Mouse (Mus musculus): Measurements from ENCODE around the gene 1700025G04Rik.

1700025G04Rik gene

DNA sequence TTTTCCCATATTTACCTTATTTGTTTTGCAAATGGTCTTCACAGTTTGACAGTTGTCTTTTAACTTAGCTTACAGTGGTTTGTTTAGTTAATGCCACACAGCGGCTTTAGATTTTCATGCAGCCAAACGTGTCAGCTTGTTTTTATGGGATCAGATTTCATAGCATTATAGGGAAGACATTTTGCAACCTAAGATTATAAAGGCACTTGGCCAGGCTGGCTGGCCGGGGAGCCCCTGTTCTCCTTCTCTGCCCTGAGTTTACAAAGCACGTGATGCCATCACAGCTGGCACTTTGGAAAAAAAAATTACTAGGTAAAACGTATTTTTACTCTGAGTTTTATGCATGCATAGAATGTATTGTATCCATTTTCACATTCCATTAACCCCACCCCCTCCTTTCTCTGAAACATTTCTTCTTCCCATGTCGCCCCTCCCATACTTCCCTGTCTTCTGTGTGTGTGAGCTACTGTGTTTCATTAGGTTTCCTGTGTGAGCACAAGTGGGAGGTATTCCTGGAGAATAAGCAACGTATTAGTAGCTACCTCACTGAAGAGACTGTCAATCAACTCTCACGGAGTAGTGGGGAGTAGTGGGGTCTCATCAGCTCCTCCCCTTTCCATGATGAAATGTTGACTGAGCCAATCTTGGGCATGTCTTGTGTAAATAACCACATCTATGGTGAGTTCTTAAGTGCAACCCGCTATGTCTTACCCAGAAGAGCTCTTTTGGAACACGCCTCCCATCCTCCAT, 93.8 kb downstream of the 1700025G04Rik start:
- no peak for DNase-seq (ENCODE audit: low spot score)

DNA sequence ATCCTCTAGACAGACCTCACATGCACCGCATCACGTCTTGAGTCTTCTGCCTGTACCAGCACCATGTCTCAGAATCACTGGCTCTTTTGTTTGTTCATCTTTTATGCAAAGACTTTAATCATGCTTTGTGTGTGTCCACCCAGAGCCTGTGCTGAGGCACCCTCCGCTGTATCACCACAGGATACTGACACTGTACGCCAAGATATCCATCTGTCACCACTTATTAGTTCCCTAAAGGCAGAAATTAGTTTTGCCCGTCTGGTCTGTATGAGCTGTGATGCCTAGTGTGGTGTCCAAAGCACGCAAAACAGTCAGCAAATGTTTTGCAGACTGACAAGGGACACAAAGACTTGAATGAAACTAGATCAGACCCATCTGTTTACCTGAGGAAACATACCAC, 95.7 kb downstream of the 1700025G04Rik start:
- DNase-seq (ENCODE audit: low spot score) = no peak

DNA sequence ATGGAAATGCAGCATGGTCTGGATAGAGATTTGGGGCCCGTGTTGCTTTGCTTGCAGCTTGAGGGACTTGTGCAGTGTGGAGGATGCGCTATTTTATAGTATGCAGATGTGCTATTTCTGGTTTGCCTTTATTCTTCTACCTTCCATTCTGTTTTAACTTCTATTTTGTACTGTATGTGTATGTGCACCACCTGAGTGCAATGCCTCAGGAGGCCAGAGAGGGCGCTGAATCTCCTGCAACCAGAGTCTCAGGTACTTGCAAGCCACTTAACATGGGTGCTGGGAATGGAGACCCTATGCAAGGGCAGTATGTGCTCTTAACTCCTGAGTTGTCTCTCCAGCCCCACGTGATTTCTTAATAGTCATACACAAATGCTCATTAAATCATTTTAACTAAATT, 98.4 kb downstream of the 1700025G04Rik start:
- no peak for DNase-seq (ENCODE audit: low spot score)

DNA sequence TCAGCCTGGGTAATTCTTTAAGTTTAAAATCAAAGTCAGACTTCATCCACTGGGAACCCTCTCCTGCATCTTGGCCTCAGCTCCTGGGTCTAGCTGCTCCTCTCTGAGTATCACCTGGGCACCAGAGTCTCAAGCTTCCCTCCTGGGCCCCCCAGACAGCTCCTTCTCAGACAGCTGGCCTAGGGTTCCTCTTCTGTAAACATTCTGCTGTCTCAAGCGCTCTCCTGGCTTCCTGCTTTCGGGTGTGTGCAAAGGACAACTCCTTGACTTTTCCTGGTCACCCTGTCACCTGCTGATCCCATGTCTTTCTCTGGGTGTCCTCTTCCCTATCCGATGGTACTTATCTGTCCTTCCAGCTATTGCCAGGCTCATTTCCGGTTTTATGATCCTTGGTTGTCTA, 99.3 kb downstream of the 1700025G04Rik start:
- DNase-seq (ENCODE audit: low spot score) = no peak

DNA sequence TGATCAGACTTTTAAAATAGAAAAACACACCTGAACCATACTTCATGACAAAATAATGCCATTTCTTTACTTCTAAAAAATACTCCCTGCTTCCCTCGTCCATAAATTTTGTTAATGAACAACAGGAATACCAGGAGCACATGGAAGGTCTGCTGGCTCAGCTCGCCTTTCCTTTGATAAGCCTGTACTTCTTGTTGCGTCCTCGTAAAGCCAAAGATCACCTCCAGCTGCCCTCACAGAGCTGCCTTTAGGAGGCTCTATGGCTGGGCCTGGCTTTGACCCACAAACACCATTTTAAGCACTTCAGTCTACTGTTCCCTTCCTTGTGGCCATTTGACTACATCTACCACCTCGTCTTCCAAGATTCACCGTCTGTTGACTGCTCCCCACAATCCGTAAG, 101.2 kb downstream of the 1700025G04Rik start:
- DNase-seq (ENCODE audit: low spot score) = no peak

DNA sequence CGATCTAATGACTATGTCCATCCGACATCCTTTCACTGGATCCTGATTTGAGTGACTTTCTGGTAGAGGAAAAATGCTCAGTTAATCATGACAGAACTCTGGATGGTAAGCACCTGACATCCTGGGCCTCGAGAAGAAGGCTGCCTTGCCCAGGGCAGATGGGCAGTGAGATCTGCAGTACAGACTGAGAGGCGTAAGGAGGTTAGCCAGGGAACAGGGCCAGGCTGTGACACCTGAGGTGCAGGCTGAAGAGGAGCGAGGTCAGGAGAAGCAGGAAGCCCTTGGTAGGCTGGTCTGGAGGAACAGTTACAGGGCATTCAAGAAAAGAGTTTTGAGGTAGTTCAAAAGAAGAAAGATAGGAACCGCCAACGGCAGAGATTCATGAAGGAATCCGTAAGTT, 101.9 kb downstream of the 1700025G04Rik start:
- no peak for DNase-seq (ENCODE audit: low spot score)

DNA sequence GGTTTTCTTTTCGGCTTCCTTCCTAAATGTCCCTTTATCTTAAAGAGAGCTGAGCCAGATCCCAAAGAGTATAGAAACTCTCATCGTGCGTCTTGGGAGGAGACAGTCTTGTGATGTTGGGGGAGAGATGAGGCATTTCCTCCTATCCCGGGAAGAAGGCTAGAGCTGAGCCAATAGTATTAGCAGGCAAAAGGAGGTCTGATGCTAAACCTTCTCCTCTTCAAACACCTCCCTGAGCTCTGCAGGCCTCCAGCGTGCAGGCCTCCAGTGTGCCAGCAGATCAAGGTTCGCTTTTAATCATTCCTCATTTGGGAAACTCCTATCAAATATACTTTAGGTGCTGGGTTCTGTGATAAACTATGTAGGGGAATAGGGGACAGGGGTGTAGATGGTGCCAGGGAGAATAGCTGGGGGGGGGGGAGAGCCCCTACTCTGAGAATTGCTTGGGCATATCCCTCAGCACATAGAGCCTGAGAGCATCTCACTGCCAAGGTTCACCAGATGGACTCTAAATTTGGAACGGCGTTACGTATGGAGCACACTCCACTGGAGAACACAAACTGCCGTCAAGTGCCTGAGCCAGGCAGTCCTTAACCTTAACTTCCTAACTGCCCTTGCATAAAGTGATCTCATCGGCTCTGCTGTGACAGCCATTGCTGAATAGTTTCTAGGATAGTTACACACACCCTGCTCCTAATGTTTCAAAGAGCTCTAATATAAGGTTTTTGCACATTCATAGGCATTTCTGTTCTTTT, 103.7 kb downstream of the 1700025G04Rik start:
- no peak for DNase-seq (ENCODE audit: low spot score)

DNA sequence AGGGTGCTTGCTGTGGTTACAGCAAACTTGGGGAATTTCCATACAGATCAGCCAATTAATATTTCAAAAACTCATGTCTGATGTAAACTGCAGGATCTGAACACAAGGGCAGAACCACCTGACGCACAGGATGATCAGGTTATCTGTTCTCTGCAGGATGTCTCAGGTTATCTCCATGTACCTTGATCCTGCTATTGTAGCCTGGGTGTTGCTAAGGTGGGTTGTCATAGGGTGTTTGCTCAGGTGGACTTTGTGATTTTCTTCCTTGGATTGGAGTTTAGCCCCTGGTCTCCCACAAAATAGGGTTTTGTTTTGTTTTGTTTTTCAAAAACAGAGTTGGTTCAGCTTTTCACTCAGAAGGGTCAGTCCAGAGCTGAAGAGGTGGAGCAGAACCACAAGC, 104.9 kb downstream of the 1700025G04Rik start:
- DNase-seq (ENCODE audit: low spot score) = no peak

DNA sequence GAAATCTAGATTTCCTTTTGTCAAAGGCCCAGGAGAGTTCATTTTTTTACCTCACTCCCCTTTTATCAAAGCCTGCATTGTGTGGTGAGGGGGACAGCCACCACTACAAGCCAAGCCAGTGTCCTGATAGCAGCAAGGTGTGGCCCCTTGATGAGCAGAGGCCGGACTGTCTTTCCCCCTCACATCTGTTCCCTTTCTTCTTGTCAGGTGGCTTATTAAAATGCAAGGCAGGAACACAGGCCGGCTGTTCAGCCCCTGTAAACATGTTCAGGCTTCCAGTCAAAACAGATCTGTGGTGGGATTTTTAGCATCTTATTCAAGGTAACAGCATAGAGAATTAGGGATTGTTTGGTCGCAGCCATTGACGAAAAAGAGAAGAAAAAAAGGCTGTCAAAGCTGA, 105.9 kb downstream of the 1700025G04Rik start:
- DNase-seq (ENCODE audit: low spot score) = no peak

DNA sequence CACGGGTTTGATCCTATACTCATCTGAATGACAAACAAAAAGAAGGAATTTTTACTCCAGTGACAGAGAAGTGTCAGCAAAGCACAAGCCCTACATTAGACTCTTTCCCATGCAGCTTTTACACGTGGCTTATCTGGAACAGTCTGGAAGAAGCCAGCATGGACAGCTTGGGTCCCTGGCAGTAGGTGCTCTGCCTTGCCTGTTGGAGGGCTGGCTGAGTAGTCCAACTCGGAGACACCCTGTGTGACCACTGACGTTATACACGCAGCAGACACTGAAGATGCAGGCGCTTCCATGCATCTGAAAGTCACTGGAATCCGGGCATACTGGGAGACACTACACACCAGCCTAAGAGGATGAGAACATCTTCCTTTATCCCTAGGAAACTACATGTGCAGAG, 109.4 kb downstream of the 1700025G04Rik start:
- no peak for DNase-seq (ENCODE audit: low spot score)

DNA sequence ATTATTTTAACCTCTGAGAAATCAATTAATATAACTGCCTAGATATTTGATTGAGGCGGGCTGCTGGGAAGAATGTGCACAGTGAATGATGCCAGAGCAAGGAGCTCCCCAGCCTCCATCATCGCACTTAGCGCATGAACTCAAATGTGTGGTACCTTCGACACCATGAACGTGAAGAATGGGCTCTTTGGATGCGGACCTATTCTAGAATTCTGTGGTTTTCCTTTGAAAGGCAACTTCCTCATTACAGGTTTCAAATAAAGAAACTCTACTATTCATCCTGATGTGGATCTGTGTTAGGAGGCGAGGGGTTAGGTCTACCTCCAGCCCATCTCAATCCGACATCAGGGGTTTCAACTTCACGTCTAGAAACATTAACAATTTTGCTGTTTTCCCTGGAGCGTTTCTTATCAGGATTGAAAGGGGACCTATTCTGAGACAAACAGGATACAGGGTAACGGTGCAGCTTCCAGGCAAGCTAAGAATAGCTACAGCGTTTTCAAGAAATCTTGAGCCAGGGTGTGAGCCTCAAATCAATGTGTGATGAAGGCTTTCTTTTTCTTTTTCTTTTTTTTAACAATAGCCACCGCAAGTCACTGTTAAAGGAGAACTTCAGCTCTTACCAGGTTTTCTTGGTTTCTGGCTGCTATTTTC, 110.0 kb downstream of the 1700025G04Rik start:
- no peak for DNase-seq (ENCODE audit: low spot score)

DNA sequence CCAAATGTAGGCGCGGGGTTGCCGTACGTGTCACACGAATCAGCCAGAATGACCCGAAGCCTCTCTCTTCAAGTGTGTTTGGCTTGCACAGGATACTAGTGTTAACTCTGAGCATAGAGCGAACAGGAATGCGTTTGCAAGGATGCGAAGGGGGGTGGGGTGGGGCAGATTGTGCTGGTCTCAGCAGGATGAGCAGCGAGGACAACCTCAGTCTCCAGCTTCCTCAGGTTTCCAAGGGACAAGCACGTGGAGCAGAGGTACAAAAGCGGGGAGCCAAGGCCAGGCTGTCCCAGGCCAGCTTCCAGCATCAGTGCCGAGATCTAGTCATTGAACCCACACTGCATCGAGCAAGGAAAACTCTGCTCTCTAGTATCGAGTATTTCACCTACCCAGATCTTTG, 111.2 kb downstream of the 1700025G04Rik start:
- DNase-seq (ENCODE audit: low spot score) = no peak

DNA sequence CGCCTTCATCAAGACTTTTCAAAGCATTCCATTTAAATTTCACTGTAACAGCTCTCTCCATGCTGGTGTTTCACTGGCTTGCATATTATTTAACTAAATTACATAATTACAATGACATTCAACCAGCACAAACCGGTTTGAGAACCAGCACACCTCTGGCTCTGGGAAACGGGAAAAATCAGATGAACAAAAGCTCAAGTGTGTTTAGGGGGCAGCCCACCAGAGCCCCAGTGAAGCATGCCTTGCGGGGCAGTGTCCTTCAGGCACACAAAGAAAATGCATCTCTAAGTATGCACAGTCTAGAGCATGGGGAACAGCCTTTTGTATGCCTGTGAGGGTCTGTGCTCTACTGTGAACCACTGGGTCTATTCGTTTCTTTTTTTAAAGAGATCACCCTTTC, 112.3 kb downstream of the 1700025G04Rik start:
- no peak for DNase-seq (ENCODE audit: low spot score)

DNA sequence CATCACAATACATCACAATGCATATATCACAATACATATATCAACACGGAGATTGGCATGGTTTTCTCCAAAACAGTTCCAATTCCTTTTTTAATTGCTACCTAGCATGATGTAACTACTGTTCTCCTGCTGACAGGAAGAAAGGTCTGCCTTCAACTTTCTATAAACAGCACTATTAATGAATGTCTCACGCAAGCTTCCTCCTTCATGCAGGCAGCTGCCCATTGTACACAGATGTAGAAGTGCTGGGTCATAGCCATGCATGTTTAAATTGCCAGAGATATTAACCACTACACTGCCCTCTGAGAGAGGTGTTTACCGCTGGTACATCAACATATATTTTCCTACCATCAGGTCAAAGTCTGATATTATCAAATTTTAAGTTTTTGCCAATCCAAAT, 113.1 kb downstream of the 1700025G04Rik start:
- no peak for DNase-seq (ENCODE audit: low spot score)

DNA sequence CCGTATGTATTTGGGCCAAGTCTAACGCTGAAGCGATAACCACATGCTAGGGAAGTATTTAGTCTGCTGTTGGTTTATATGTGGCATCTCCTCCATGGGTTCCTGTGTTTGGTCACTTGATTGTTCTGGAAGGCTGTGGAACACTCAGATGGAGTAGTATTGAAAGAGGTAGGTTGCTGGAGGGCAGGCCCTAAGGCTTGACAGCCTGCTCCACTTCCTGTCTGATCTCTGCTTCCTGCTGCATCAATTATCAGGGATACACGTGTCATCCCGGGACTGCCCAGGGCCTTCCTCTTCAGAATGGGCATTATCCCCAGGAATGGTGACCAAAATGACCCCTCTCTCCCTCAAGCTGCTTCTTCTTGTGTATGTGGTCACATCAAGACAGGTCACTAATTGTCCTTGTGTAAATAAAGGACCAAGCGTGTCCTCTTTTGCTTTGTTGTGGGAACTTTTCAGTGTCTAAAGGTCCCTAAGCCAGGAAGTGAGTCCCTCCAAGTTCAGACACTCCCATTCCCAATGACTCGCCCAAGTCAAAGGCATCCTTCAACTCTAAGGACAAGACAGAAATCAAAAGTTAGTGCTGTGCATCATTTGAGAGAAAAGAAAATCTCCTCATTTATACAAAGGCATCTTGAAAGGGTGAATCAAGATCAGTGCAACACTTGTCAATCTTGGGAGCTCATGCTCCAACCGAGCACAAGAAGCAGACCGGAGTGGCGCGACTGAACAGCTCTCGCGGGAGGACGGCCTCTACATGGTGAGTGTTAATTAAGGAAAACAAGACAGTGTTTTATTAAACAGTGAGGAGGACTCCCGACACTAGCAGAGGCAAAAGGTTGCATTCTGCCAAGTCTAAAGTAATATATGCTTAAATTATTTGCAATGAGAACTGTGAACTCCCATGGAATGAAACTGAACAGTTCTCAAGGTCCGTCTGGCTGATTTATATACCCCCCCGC, 114.2 kb downstream of the 1700025G04Rik start:
- DNase-seq (ENCODE audit: low spot score) = no peak

DNA sequence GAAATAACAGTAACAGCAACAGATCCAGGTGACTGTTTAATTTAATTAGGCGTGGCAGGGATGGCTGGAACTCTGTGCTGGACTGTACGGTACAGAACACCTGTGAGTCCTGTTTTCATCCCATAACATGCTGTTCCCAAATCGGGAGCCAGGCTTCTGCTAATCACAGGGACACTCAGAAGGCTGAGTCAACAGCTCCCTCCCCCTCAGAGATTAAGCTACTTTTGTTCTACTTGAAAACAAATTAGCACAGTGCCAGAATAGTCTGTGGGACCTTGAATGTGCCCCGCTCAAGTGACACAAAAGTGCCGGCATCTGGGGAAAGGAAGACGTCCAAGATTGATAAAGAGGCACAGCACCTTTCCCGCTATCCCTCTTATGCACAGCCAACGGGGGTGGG, 115.0 kb downstream of the 1700025G04Rik start:
- DNase-seq (ENCODE audit: low spot score) = no peak

DNA sequence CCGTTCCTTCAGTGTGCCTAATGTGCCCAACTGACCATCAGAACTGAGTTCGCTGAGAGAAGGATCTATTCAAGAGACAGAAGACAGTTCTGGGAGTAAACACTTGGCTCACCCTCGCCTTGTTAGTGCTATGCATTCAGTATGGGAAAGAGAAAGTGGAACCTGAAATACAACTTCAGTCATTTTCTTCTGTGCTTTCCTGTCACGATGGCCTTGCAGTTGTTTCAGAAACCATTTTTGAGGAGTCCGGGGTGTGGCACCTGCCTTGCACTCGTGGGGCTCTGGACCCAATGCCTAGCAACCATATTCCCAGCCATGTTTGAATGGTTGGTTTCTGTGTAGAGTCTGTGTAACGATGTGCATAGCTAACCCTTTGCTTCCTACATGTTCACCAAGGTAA, 115.5 kb downstream of the 1700025G04Rik start:
- no peak for DNase-seq (ENCODE audit: low spot score)

DNA sequence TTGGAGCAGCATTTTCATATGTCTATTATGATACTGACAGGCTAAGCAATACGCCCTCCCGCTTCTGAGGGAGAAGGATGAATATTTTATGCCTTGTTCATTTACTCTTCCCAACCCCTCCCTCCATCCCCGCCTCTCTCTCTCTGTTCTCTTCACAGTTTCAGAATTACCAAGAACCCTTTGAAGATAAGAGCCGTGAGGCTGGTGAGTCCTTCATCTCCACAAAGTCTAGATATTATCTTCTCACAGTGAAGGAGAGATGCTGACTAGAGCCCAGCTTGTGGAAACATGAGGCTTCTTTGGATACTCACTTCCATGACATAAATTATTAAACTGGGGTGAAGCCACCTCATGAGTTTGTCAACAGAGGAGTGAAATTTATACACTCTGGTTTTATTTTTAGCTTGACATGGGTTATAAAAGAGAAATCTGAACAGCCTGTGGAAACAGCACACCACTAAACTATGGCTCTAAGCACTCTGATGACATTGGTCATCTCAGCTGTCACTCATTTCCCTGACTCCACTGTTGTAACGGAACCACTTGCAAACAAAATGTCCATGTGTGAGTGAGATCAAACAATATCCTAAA, 116.7 kb downstream of the 1700025G04Rik start:
- DNase-seq (ENCODE audit: low spot score) = no peak

DNA sequence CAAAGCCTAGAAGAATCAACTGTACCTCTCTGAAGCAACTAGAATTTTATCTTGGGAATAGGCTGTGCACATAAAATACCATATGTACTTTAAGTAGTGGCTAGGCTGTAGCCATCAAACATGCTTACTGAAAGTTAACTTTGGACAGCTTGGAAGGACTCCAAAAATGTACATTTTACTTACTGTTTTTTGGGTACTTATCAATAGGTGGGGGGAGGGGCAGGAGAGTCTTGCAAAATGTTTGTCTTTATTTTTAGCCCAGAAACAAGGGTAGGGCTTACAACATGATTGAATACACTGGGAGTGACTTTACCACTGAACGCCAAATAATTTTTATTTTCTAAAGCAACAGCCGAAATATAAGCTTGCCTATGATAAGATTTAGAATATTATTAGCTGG, 118.3 kb downstream of the 1700025G04Rik start:
- no peak for DNase-seq (ENCODE audit: low spot score)

DNA sequence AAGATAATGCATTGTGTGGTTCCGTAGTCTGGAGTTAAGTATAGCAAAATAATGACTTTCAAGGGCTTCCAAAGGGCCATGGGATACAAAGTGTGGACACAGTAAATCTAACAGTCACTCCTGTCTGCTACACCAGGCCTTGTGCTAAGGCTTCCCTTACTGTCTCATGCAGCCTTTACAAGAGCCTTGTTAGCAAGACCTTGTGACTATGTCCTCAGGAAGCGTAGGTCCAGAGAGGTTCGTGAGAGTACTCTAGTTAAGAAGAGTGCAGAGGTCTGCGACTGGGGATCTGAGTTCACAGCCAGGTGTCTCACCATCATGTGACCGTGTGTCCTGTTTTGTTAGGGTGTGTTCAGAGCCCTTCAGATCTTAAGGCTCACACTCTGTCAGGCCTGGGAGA, 121.8 kb downstream of the 1700025G04Rik start:
- no peak for DNase-seq (ENCODE audit: low spot score)

DNA sequence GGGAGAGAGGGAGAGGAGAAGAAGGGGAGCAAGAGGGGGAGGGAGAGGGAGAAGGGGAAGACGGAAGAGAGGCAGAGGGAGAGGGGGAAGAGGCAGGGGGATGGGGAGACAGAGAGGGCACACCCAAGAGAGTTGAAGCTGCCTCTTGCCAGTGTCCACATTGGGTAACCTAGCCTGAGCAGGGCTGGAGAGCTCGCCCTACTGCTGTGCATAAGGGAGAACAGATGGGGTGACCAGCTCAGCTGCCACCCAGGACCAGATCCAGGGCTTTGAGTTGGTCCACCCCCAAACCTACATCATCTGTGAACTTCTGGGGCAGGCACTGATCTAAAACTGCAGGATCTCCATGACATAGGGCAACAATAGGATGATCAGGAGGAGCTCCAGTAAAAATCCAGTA, 125.1 kb downstream of the 1700025G04Rik start:
- no peak for DNase-seq (ENCODE audit: low spot score)

DNA sequence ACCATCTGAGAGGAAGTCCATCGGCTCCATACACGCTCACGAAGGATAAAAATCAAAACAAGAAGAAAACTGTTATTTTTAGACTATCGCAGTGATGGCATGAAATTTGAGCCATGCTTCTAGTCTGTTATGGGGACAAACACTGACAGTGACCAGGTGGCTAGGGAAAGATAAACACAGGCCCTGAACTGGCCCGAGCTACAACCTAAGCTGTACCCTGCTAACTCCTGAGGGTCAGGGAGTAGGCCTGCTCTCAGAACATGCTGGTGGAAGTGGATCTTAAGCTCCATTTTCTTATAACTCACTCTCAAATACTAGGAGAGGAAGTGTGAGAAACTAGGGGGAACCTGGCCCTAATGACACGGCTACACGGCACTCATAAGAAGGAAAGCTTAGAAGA, 126.7 kb downstream of the 1700025G04Rik start:
- DNase-seq (ENCODE audit: low spot score) = no peak
